Mouse (Mus musculus) T-helper 1 cell (primary cell): ENCODE data around the gene Hectd4.
"Not testable (repeated sequence)": the region's sequence is repeated elsewhere in the genome, so short reads cannot be mapped to it uniquely, and the experiment has no call there.

Experiments
- in situ Hi-C: fragments of 300-600 bp; cut with MboI, MseI; formaldehyde crosslinking; loops from one replicate; pipeline ENCODE4 v1.15.1; 2025; ENCODE audit warnings: high pct_unique_total_duplicates

Hectd4 gene

GRCm38 (mm10) chr5:121343997-121344396 lies 124.0 kb downstream of the Hectd4 start:
- in situ Hi-C loops: no loop called here

- in situ Hi-C loops: loop anchor here (5.0 kb wide), 1 partner anchor 42 kb away; no protein-coding TSS in a partner anchor
These were observed 139.2 kb downstream of the Hectd4 start for GRCm38 (mm10) chr5:121359229-121359628.

- in situ Hi-C loops: no loop called here
These were observed 141.7 kb downstream of the Hectd4 start for GRCm38 (mm10) chr5:121361696-121362095.

DNA sequence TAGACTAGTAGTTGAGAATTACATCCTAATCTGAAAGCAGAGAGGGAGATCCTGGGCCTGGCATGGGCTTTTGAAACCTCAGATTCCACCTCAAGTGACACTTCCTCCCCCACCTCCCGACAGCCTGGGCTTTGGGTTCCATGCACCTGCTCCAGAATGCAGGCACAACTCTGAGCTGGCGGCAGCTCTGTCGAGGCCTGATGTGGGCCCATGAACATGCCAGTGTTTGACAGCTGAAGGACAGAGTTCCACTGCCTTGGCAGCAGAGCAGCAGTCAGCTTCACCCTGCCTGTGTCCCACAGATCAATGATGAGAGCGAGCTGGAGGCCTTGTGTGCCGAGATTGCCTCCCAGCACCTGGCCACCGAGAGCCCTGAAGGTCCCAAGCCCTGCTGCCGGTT lies 143.4 kb downstream of the Hectd4 start:
- in situ Hi-C loops: no loop called here

DNA sequence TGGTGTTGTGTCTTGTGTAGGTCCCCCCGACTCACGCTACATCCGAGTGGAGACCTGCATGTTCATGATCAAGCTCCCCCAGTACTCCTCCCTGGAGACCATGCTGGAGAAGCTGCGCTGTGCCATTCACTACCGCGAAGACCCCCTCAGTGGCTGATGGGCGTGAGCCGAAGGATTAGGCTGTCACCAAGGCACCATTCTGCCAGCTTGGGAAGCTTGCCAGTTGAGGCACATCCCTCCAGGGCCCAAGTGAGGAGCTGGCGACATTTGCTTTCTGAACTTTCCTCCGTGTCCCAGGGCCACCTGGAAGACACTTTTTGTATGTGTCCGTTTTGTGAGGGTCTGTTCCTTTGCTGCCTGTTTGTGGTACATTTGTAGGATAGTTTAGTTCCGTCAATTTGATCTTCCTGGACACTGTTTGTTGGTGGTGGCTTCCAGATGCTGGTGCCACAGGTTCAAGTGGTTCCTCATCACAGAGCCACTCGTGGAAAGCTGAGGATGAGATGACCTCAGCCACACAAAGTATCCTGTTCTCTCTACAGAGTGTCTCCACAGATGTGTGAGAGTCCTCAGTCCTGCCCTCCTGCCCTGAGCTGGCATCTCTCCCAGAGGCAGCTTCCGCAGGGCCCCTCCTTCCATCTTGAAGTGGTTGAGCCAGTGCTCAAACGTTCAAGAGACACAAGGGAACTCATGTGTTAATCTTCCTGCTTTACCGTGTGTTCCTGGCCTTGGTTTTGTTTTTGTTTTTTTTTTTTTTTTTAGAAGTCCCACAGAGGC lies 146.6 kb downstream of the Hectd4 start:
- in situ Hi-C loops: no loop called here

- in situ Hi-C loops: no loop called here
These were observed 147.2 kb downstream of the Hectd4 start for GRCm38 (mm10) chr5:121367255-121367654.

DNA sequence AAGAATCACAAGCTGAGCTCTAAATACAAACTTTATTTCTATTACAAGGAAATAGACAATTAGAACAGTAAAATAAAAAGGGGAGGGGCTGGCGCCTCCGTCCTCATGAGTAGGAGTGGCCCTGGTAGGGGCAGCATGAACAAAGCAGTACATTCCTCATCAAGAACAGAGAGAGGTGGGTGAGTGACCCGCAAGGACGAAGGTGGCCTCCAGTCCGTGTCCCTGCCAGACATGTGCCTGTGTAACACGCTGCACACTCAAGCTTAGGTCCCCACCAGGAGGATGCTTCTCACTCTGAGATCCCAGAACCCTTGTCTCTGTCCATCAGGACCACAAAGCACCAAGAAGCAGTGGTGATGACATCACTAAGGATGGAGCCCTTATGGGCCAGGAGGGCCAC lies 151.7 kb downstream of the Hectd4 start:
- in situ Hi-C loops: no loop called here

DNA sequence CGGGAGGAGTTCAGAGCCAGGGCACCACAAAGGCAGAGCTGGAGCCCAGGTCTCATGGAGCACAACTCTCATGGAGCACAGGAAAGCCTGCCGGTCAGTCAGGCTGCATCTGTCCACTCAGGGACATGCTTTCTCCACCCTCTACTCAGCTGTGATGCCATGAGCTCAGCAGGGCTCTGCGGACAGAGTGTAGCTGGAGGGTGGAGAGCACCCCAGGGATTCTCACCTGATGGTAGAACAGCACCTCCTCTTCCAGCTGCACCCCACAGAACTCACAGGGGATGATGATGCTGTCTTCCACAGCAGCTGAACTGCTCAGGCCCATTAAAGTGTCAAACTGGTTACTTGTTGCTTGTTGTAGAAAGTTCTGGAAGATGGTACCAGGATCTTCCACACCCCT lies 154.8 kb downstream of the Hectd4 start:
- in situ Hi-C loops: no loop called here

- in situ Hi-C loops: not testable (repeated sequence)
These were observed 157.0 kb downstream of the Hectd4 start for GRCm38 (mm10) chr5:121376972-121377371.

- in situ Hi-C loops: no loop called here
These were observed 158.7 kb downstream of the Hectd4 start for GRCm38 (mm10) chr5:121378678-121379256.

DNA sequence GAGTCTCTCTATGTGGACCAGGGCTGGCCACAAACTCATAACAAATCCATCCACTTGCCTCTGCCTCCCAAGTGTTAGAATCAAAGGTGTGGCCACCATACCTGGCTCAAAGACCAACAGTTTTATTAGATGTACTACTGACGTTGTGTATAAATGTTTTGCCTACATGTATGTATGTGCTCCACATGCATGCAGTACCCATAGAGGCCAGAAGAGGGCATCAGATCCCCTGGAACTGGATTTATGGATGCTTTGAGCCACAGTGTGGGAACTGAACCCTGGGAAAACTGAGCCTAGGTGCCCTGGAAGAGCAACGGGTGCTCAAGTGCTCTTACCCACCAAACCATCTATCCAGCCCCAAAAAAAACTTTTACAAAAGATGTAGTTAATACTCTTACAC lies 160.7 kb downstream of the Hectd4 start:
- in situ Hi-C loops: no loop called here

- in situ Hi-C loops: no loop called here
These were observed 164.1 kb downstream of the Hectd4 start for GRCm38 (mm10) chr5:121383857-121384756.

GRCm38 (mm10) chr5:121384757-121385460 lies 164.9 kb downstream of the Hectd4 start:
- in situ Hi-C loops: no loop called here

DNA sequence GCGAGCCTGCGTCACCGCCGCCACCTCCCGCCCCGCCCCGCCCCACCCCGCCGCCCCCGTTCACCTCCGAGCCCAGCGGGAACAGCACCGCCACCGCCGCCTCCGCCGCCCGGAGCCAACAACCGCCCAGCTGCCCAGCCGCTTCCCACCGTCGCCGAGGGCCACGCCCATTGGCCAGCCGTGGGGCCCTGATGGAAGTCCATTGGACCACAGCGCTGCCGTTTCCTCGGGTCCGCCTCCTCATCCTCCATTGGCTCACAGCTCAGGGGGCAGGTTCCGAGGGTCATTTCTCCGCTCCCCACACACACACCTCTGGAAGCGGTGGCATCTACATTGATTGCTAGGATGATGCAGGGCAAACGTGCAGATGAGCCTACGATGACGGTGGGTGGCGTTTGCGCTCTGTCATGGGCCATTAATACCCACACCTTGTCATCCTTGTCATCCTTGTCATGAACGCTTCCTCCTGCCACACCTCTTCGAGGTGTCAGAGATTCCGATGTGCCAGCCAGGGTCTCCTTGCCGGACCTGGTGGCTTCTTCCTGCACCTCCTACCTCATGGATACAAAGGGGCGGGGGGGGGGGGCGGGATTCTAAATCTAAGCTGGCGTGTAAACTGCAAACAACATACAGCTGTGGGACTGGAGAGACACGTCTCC lies 165.6 kb downstream of the Hectd4 start, which contains the start of gene Trafd1:
Trafd1 (minus strand) TSS at position 172 of the 659 bp plus-strand sequence.
- in situ Hi-C loops: no loop called here

GRCm38 (mm10) chr5:121386120-121386909 lies 166.3 kb downstream of the Hectd4 start:
- in situ Hi-C loops: no loop called here

GRCm38 (mm10) chr5:121387126-121387525 lies 167.1 kb downstream of the Hectd4 start:
- in situ Hi-C loops: no loop called here

DNA sequence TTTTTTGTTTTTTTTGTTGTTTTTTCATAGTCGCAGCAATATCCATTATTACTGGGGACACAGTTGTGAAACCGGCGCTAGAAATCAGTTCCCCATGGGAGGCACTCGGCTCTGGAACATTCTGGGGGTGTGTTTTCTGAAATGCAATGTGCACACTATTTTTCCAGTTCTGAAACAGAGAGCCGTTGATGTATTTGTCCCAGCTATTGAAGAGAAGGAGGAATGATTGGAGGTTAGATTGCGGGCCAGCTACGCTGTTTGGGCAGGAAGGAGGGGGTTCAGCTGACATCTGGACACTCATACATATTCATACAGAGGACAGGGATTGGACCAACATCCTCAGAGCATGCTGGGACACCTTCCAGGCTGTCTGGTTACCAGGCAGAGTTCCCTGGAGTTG lies 169.1 kb downstream of the Hectd4 start:
- in situ Hi-C loops: no loop called here

- in situ Hi-C loops: no loop called here
These were observed 169.7 kb downstream of the Hectd4 start for GRCm38 (mm10) chr5:121389691-121390090.

DNA sequence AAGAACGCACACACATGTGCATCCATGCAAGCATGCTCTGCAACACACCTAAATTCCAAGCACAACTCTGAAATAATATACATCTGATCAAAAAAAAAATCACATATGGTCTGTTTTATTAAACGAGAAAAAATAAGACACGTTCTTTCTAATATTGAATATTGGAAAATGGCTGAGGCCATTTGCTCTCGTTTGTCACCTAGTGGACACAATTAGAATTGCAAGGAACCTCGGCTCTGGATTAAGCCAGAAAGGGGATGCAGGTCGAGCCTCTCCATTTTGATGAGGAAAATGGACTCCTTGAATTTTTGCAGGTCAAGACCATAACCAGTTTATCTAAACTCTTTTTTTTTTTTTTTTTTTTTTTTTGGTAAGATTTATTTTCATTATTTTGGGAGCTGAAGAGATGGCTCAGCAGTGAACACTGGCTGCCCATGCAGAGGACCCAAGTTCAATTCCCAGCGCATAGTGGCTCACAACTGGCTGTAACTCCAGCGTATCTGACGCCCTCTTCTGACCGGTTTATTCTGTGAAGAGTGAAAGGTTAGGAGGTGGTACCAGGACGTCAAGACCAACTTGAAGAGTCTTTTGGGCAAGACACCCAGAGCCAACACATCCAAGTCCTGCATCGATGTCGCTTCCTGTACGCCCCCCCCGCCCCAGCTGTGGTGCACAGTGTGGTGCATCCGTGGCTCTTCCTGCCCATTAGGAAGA lies 172.8 kb downstream of the Hectd4 start:
- in situ Hi-C loops: no loop called here

DNA sequence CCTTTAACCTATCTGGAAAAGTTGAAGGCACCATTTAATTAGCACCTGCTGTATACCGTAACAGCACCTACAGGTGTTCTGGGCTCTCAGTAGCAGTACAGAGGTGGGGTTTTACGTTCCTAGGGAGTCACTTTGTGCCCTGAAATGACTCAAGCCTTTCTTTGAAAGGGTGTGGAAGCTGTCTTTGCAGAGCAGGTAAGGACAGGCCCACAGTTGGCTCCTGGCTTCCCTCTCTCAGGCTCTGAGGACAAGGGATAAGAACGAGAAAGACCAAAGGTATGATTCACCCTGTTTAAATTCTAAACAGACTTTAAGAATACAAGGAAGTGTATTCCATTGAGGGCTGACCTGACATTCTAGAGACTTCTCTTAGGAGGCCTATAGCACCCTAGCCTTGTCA lies 173.4 kb downstream of the Hectd4 start:
- in situ Hi-C loops: no loop called here
